Mouse (Mus musculus): Measurements from ENCODE around the gene Cyth3. TPM values are rescaled to one million over a fixed set of nuclear protein-coding genes. Genes with fewer than 3 reads are reported as not detected.
A peak's percentile ranks its signal among the peaks of the same experiment; 100 is the strongest.

The Cyth3 gene
- polyA plus RNA-seq, 1 experiment from 2014 or later, result 29.4 TPM

GRCm38 (mm10) chr5:143705659-143705982, 83.4 kb downstream of the Cyth3 start:
- no peaks in the 10 kb centered on the region for H3K9me3 ChIP-seq (ENCODE audit: control insufficient read depth, low read length)
- no peaks in the 10 kb centered on the region for H3K4me1 ChIP-seq (replicated peaks; ENCODE audit: control insufficient read depth, insufficient read depth, low read length)
- no peak overlapping the region for H3K9ac ChIP-seq (ENCODE audit: low read length)
- H3K27ac ChIP-seq (ENCODE audit: low read depth, low read length), result no peak overlapping the region
- no peak for ATAC-seq (replicated peaks; ENCODE audit: low FRiP score)
- H3K36me3 ChIP-seq (ENCODE audit: control insufficient read depth, insufficient read depth, low read length), result no peaks in the 10 kb centered on the region; the same call in 1 of the 2 replicates
- H3K4me2 ChIP-seq (ENCODE audit: low read depth, low read length, severe bottlenecking), result no peak overlapping the region
- WGBS, result 79% methylated on average over 1 of the region's 1 CpGs
- no peak for DNase-seq (ENCODE audit: low spot score)
- no peaks in the 10 kb centered on the region for H3K27me3 ChIP-seq (ENCODE audit: control insufficient read depth, insufficient read depth, low read length)
- H3K4me3 ChIP-seq (ENCODE audit: low read depth, low read length), result no peak overlapping the region

GRCm38 (mm10) chr5:143706030-143706821, 84.0 kb downstream of the Cyth3 start:
- Histone ChIP-seq H3K36me3 (ENCODE audit: control insufficient read depth, insufficient read depth, low read length) (no peaks in the 10 kb centered on the region; the same call in 1 of the 2 replicates), H3K4me3 (ENCODE audit: low read depth, low read length) (no peak overlapping the region), H3K9ac (ENCODE audit: low read length) (no peak overlapping the region), H3K27ac (ENCODE audit: low read depth, low read length) (no peak overlapping the region), H3K4me1 (replicated peaks; ENCODE audit: control insufficient read depth, insufficient read depth, low read length) (no peaks in the 10 kb centered on the region), H3K27me3 (ENCODE audit: control insufficient read depth, insufficient read depth, low read length) (no peaks in the 10 kb centered on the region), H3K4me2 (ENCODE audit: low read depth, low read length, severe bottlenecking) (no peak overlapping the region), H3K9me3 (ENCODE audit: control insufficient read depth, low read length) (no peaks in the 10 kb centered on the region)
- ATAC-seq (replicated peaks; ENCODE audit: low FRiP score), result no peak
- DNase-seq (ENCODE audit: low spot score), result no peak
- 82% methylated on average over 9 of the region's 9 CpGs for WGBS

GRCm38 (mm10) chr5:143706822-143707200, 84.6 kb downstream of the Cyth3 start:
- Histone ChIP-seq H3K4me2 (ENCODE audit: low read depth, low read length, severe bottlenecking) (no peak overlapping the region), H3K27ac (ENCODE audit: low read depth, low read length) (no peak overlapping the region), H3K27me3 (ENCODE audit: control insufficient read depth, insufficient read depth, low read length) (no peaks in the 10 kb centered on the region), H3K4me1 (replicated peaks; ENCODE audit: control insufficient read depth, insufficient read depth, low read length) (no peaks in the 10 kb centered on the region), H3K9me3 (ENCODE audit: control insufficient read depth, low read length) (no peaks in the 10 kb centered on the region), H3K9ac (ENCODE audit: low read length) (no peak overlapping the region), H3K36me3 (ENCODE audit: control insufficient read depth, insufficient read depth, low read length) (no peaks in the 10 kb centered on the region; the same call in 1 of the 2 replicates), H3K4me3 (ENCODE audit: low read depth, low read length) (no peak overlapping the region)
- 85% methylated on average over 7 of the region's 7 CpGs for WGBS
- DNase-seq (ENCODE audit: low spot score), result no peak
- ATAC-seq (replicated peaks; ENCODE audit: low FRiP score), result no peak

- peaks cover 9% of the 10 kb centered on the region for H3K36me3 ChIP-seq (ENCODE audit: control insufficient read depth, insufficient read depth, low read length)
- no peak overlapping the region for H3K4me3 ChIP-seq (ENCODE audit: low read depth, low read length)
- ATAC-seq (replicated peaks; ENCODE audit: low FRiP score), result peak; percentile 63
- no peaks in the 10 kb centered on the region for H3K27me3 ChIP-seq (ENCODE audit: control insufficient read depth, insufficient read depth, low read length)
- peak; percentile 82 for DNase-seq (ENCODE audit: low spot score)
- H3K4me1 ChIP-seq (replicated peaks; ENCODE audit: control insufficient read depth, insufficient read depth, low read length), result no peaks in the 10 kb centered on the region
- H3K4me2 ChIP-seq (ENCODE audit: low read depth, low read length, severe bottlenecking), result no peak overlapping the region
- H3K9me3 ChIP-seq (ENCODE audit: control insufficient read depth, low read length), result no peaks in the 10 kb centered on the region
- no peak overlapping the region for H3K9ac ChIP-seq (ENCODE audit: low read length)
- peak overlapping the region; percentile 25; the same call in 1 of the 2 replicates for H3K27ac ChIP-seq (ENCODE audit: low read depth, low read length)
- 18% methylated on average over 7 of the region's 7 CpGs for WGBS
Measured at GRCm38 (mm10) chr5:143711326-143711725, 89.1 kb downstream of the Cyth3 start.

- Histone ChIP-seq H3K36me3 (ENCODE audit: control insufficient read depth, insufficient read depth, low read length) (peaks cover 14% of the 10 kb centered on the region), H3K4me2 (ENCODE audit: low read depth, low read length, severe bottlenecking) (no peak overlapping the region), H3K4me3 (ENCODE audit: low read depth, low read length) (no peak overlapping the region), H3K9ac (ENCODE audit: low read length) (no peak overlapping the region), H3K27ac (ENCODE audit: low read depth, low read length) (no peak overlapping the region), H3K4me1 (replicated peaks; ENCODE audit: control insufficient read depth, insufficient read depth, low read length) (no peaks in the 10 kb centered on the region), H3K9me3 (ENCODE audit: control insufficient read depth, low read length) (no peaks in the 10 kb centered on the region), H3K27me3 (ENCODE audit: control insufficient read depth, insufficient read depth, low read length) (no peaks in the 10 kb centered on the region)
- no peak for DNase-seq (ENCODE audit: low spot score)
- no peak for ATAC-seq (replicated peaks; ENCODE audit: low FRiP score)
- 84% methylated on average over 14 of the region's 14 CpGs for WGBS
Measured at GRCm38 (mm10) chr5:143712011-143712800, 90.0 kb downstream of the Cyth3 start.

- H3K9ac ChIP-seq (ENCODE audit: low read length), result no peak overlapping the region
- 97% methylated on average over 7 of the region's 7 CpGs for WGBS
- no peaks in the 10 kb centered on the region for H3K9me3 ChIP-seq (ENCODE audit: control insufficient read depth, low read length)
- H3K4me3 ChIP-seq (ENCODE audit: low read depth, low read length), result no peak overlapping the region
- no peak overlapping the region for H3K4me2 ChIP-seq (ENCODE audit: low read depth, low read length, severe bottlenecking)
- DNase-seq (ENCODE audit: low spot score), result no peak
- H3K27me3 ChIP-seq (ENCODE audit: control insufficient read depth, insufficient read depth, low read length), result no peaks in the 10 kb centered on the region
- peaks cover 23% of the 10 kb centered on the region; the same call in 1 of the 2 replicates for H3K36me3 ChIP-seq (ENCODE audit: control insufficient read depth, insufficient read depth, low read length)
- no peak overlapping the region for H3K27ac ChIP-seq (ENCODE audit: low read depth, low read length)
- H3K4me1 ChIP-seq (replicated peaks; ENCODE audit: control insufficient read depth, insufficient read depth, low read length), result no peaks in the 10 kb centered on the region
- no peak for ATAC-seq (replicated peaks; ENCODE audit: low FRiP score)
Measured at GRCm38 (mm10) chr5:143721962-143722361, 99.7 kb downstream of the Cyth3 start.

GRCm38 (mm10) chr5:143730915-143731314, 108.7 kb downstream of the Cyth3 start:
- peak overlapping the region; percentile 99 for H3K4me3 ChIP-seq (ENCODE audit: low read depth, low read length)
- no peaks in the 10 kb centered on the region for H3K4me1 ChIP-seq (replicated peaks; ENCODE audit: control insufficient read depth, insufficient read depth, low read length)
- no peak overlapping the region for H3K27ac ChIP-seq (ENCODE audit: low read depth, low read length)
- H3K36me3 ChIP-seq (ENCODE audit: control insufficient read depth, insufficient read depth, low read length), result no peaks in the 10 kb centered on the region; the same call in 1 of the 2 replicates
- H3K9ac ChIP-seq (ENCODE audit: low read length), result peak overlapping the region; percentile 98
- no peaks in the 10 kb centered on the region for H3K27me3 ChIP-seq (ENCODE audit: control insufficient read depth, insufficient read depth, low read length)
- DNase-seq (ENCODE audit: low spot score) (no peak), ATAC-seq (replicated peaks; ENCODE audit: low FRiP score) (no peak)
- H3K9me3 ChIP-seq (ENCODE audit: control insufficient read depth, low read length), result no peaks in the 10 kb centered on the region
- peak overlapping the region; percentile 49 for H3K4me2 ChIP-seq (ENCODE audit: low read depth, low read length, severe bottlenecking)
- WGBS, result 13% methylated on average over 6 of the region's 6 CpGs

- peak overlapping the region; percentile 98 for H3K9ac ChIP-seq (ENCODE audit: low read length)
- H3K4me1 ChIP-seq (replicated peaks; ENCODE audit: control insufficient read depth, insufficient read depth, low read length), result no peaks in the 10 kb centered on the region
- no peaks in the 10 kb centered on the region for H3K9me3 ChIP-seq (ENCODE audit: control insufficient read depth, low read length)
- no peaks in the 10 kb centered on the region for H3K27me3 ChIP-seq (ENCODE audit: control insufficient read depth, insufficient read depth, low read length)
- peak overlapping the region; percentile 87 for H3K27ac ChIP-seq (ENCODE audit: low read depth, low read length)
- no peaks in the 10 kb centered on the region for H3K36me3 ChIP-seq (ENCODE audit: control insufficient read depth, insufficient read depth, low read length)
- under 1% methylated on average over 58 of the region's 82 CpGs for WGBS
- ATAC-seq (replicated peaks; ENCODE audit: low FRiP score) (peak; percentile 58), DNase-seq (ENCODE audit: low spot score) (peak; percentile 77)
- H3K4me3 ChIP-seq (ENCODE audit: low read depth, low read length), result peak overlapping the region; percentile 99
- H3K4me2 ChIP-seq (ENCODE audit: low read depth, low read length, severe bottlenecking), result peak overlapping the region; percentile 49
Measured at GRCm38 (mm10) chr5:143731483-143732112, 109.4 kb downstream of the Cyth3 start.
